Mouse (Mus musculus) forebrain, postnatal 0 days (tissue): ENCODE measurements around the gene Styxl1. TPM values are rescaled to one million over a fixed set of nuclear protein-coding genes. Genes with fewer than 3 reads are reported as not detected.

Experiments
- ATAC-seq: fragments of 200-750 bp; cut with Nextera tagmentation; 2 replicates; pipeline ENCODE4 v1.8.0; 2017; ENCODE audit warnings: mild to moderate bottlenecking, moderate library complexity
- DNase-seq: peaks from one replicate; pipeline ENCODE4 v3.0.0-alpha.2; 2015
- H3K27ac ChIP-seq: fragments of 300-500 bp; sonication (generic); 2 replicates; pipeline ENCODE4 v1.5.1; 2014; ENCODE audit warnings: low read depth, mild to moderate bottlenecking, antibody characterized with exemption, low read length, moderate library complexity, mixed read lengths
- H3K27me3 ChIP-seq: fragments of 300-500 bp; sonication (generic); 2 replicates; pipeline ENCODE4 v1.6.1; 2014; ENCODE audit warnings: mild to moderate bottlenecking, low read length, mixed read lengths; ENCODE audit not compliant: insufficient read depth
- H3K36me3 ChIP-seq: fragments of 300-500 bp; sonication (generic); 2 replicates; pipeline ENCODE4 v1.6.1; 2014; ENCODE audit warnings: mild to moderate bottlenecking, moderate library complexity; ENCODE audit not compliant: insufficient read depth
- H3K4me1 ChIP-seq: fragments of 300-500 bp; sonication (generic); 2 replicates; pipeline ENCODE4 v1.6.1; 2014; ENCODE audit warnings: antibody characterized with exemption; ENCODE audit not compliant: insufficient read depth
- H3K4me2 ChIP-seq: fragments of 300-500 bp; sonication (generic); 2 replicates; pipeline ENCODE4 v1.6.1; 2014; ENCODE audit warnings: low read depth, mild to moderate bottlenecking, moderate library complexity
- H3K4me3 ChIP-seq: fragments of 300-500 bp; sonication (generic); 2 replicates; pipeline ENCODE4 v1.5.1; 2014; ENCODE audit warnings: low read depth, low read length, mixed read lengths
- H3K9ac ChIP-seq: fragments of 300-500 bp; sonication (generic); 2 replicates; pipeline ENCODE4 v1.6.1; 2014; ENCODE audit warnings: mild to moderate bottlenecking
- H3K9me3 ChIP-seq: fragments of 300-500 bp; sonication (generic); 2 replicates; pipeline ENCODE4 v1.6.1; 2016; ENCODE audit warnings: low read length
- CTCF ChIP-seq: sonication (generic); IDR thresholded peaks from 2 replicates; pipeline ENCODE4 v1.5.1; 2016; ENCODE audit warnings: antibody characterized with exemption, control low read depth, low read depth
- WGBS: fragments of 180-500 bp; shearing (Covaris S2); extraction: QIAGEN DNeasy Blood & Tissue Kit; methylation state at CpG from one replicate; pipeline ENCODE4 v1.1.7; 2014; 5-methylcytosine and 5-hydroxymethylcytosine counted together
- polyA plus RNA-seq: library from polyadenylated mRNA; unstranded; fragments of >200 nt; fragmentation: Nextera tagmentation; extraction: Ambion mirVana; gene quantifications from 2 replicates; pipeline ENCODE4 v1.2.1, GENCODE M21; 2015
- total RNA-seq: library from RNA; depleted of rRNA; stranded (reverse); fragments of >200 nt; gene quantifications from 2 replicates; pipeline ENCODE4 v1.2.3, GENCODE M21; 2014

Styxl1 gene
- total and polyA plus RNA-seq, 2 experiments from 2014 or later: 0.29 to 1.0 TPM

DNA sequence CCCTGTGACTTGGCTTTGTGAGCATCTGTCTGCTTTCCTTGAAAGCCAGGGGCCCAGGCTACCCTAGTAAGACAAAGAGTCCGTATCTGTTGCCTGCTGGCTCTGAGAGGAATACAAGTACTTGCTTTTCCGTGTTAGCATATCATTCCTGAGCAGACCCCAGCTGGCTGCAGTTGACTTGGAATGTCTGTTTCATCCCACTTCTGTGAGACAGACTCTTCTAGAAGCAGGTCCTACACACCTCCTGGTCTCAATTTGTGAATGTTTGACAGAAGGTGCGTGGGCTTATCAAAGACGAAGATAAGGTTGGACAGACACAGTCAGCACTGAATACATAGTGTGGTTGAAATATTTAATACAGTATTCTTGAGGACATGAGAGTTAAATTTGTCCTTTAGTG, 65.4 kb downstream of the Styxl1 start:
- 77% methylated on average over 4 of the region's 4 CpGs for WGBS
- Histone ChIP-seq H3K4me3 (no peak overlapping the region), H3K27me3 (no peaks in the 10 kb centered on the region), H3K4me1 (no peaks in the 10 kb centered on the region), H3K9ac (no peak overlapping the region), H3K4me2 (no peak overlapping the region), H3K36me3 (peaks cover 17% of the 10 kb centered on the region), H3K9me3 (no peaks in the 10 kb centered on the region), H3K27ac (no peak overlapping the region)
- ATAC-seq: no peak
- DNase-seq: no peak
- no peak for TF ChIP-seq CTCF

DNA sequence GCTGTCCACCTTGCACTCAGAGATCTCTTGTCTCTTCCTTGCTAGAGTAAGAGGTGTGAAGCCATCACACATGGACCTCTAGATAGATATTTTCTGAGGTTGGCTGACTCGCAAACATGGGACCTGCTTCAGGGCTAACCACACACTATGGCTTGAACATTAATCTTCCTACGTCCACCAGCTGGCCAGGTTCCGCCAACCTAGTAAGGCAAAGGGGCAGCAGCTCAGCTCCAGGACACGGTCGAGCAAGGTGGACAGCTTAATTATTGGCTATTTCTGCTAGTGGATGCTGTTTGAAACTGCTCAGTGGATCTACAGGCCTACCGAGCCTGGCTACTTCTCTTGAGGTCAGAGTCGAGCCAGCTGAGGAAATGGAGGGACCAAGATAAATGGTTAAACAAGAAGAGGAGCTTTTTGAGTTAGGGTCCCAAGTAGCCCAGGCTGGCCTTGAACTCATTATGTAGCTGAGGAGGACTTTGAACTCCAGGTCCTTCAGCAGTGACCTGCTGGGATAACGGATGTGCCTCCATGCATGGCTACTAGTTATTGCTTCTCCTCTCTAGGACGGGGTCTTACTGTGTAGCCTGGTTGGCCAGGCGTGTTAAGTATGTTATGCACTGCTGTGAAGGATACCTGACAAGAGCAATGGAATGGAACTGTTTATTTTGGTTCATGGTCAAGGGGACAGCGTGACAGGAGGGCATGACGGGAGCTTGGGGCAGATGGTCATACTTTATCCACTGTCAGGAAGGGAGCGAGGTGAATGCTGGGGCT, 66.4 kb downstream of the Styxl1 start:
- 95% methylated on average over 13 of the region's 13 CpGs for WGBS
- H3K4me1 ChIP-seq: no peaks in the 10 kb centered on the region
- H3K9me3 ChIP-seq: no peaks in the 10 kb centered on the region
- ATAC-seq: no peak
- H3K4me3 ChIP-seq: no peak overlapping the region
- no peak overlapping the region for H3K27ac ChIP-seq
- no peak for TF ChIP-seq CTCF
- no peak overlapping the region for H3K9ac ChIP-seq
- H3K36me3 ChIP-seq: peaks cover 10% of the 10 kb centered on the region; the same call in 1 of the 2 replicates
- no peak overlapping the region for H3K4me2 ChIP-seq
- no peak for DNase-seq
- no peaks in the 10 kb centered on the region for H3K27me3 ChIP-seq

DNA sequence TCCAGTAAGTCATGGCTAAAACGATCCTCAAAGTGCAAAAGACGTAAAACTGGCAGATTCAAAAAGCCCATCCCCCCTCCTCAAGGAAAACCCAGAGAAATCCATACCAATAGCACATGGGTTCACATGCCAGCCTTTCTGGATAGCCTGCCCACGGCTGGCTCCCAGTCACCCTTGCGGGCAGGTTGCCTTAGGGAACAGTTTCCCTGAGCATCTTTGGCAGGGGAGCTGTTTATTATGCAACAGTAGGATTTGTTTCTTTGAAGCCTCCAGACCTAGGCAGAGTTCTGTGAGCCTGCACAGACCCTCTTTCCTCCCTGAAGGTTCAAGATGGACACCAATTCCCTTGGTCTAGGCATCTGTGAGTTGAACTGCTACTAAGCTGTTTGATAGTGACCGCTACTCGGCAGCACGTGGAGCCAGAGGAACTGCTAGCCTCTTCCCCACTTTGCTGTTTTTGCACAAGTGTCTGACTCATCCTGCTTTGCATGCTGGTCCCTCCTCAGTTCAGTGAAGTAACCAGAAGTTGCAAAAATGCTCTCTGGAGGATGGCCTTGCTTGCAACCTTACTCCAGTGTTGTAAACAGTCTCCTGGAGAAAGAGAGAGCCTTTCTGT, 67.5 kb downstream of the Styxl1 start:
- no peak for ATAC-seq
- H3K36me3 ChIP-seq: peaks cover 3% of the 10 kb centered on the region; the same call in 1 of the 2 replicates
- no peak overlapping the region for H3K27ac ChIP-seq
- no peak overlapping the region for H3K9ac ChIP-seq
- H3K4me1 ChIP-seq: no peaks in the 10 kb centered on the region
- no peak for TF ChIP-seq CTCF
- H3K9me3 ChIP-seq: no peaks in the 10 kb centered on the region
- no peaks in the 10 kb centered on the region for H3K27me3 ChIP-seq
- no peak overlapping the region for H3K4me2 ChIP-seq
- 85% methylated on average over 7 of the region's 7 CpGs for whole genome bisulfite sequencing
- no peak overlapping the region for H3K4me3 ChIP-seq
- no peak for DNase-seq

DNA sequence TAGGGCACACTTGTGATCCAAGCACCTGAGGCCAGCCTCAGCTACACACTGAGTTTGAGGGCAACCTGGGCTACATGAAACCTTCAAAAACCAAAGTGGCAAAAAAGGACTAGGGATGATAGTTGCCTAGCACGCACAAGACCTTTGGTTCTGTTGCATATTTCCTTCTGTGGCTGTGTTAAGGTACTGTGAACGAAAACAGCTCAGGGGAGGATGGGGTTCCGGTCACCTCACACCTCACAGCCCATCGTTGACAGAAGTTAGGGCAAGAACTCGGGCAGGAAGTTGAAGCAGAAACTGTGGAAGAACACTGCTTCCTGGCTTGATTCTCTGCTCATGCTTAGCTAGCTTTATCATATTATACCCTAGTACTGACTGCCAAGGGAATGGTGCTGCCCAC, 68.5 kb downstream of the Styxl1 start:
- no peaks in the 10 kb centered on the region for H3K9me3 ChIP-seq
- ATAC-seq (no peak), DNase-seq (no peak)
- H3K4me1 ChIP-seq: no peaks in the 10 kb centered on the region
- no peak overlapping the region for H3K4me2 ChIP-seq
- H3K27ac ChIP-seq: no peak overlapping the region
- H3K36me3 ChIP-seq: 0 out of 2 replicates have a peak, but pooled peaks cover 3% of the 10 kb centered on the region
- H3K27me3 ChIP-seq: no peaks in the 10 kb centered on the region
- TF ChIP-seq CTCF: no peak
- 97% methylated on average over 5 of the region's 5 CpGs for WGBS
- H3K4me3 ChIP-seq: no peak overlapping the region
- H3K9ac ChIP-seq: no peak overlapping the region

DNA sequence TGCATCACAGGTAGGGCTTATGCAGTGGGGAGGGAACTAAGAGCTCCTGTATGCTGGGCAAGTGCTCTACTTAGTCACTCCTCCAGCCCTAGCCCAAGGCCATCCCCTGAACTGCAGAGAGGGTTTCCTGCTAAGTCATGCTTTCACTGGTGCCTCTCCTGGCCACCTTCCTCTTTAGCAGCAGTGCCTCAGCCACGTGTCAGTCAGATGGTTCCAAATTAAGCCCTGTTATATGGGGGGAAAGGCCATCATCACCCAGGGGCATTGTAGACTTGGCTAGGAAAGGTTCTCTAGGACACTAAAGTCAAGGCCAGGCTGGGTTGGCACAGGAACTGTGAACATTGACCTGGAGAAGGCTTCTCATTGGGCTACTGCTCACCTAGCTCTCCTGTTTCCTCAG, 70.3 kb downstream of the Styxl1 start:
- DNase-seq: no peak
- H3K27ac ChIP-seq: no peak overlapping the region
- H3K4me3 ChIP-seq: no peak overlapping the region
- no peak for TF ChIP-seq CTCF
- H3K4me1 ChIP-seq: no peaks in the 10 kb centered on the region
- H3K36me3 ChIP-seq: 0 out of 2 replicates have a peak, but pooled peaks cover 3% of the 10 kb centered on the region
- no peak for ATAC-seq
- H3K4me2 ChIP-seq: no peak overlapping the region
- no peak overlapping the region for H3K9ac ChIP-seq
- no peaks in the 10 kb centered on the region for H3K27me3 ChIP-seq
- WGBS: 64% methylated on average over 1 of the region's 1 CpGs
- no peaks in the 10 kb centered on the region for H3K9me3 ChIP-seq

DNA sequence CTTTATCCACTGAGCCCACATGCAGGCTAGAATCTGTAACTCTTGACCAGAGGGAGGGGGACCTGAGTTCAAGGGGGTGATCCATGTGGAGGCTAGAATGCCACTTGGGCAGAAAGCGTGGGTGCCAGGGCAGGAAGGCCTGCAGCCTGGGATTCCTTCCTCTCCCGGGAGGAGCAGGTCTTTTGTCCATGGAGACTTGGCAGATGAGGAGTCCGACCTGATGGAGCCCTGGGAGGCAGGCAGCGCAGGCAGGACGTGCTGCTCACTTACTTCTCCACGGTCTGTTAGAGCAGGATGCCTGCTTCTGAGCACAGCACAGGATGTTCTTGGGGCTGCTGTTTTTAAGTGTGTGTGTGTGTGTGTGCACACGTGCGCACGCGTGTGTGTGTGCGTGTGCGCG, 71.1 kb downstream of the Styxl1 start:
- WGBS: 90% methylated on average over 13 of the region's 13 CpGs
- no peaks in the 10 kb centered on the region for H3K27me3 ChIP-seq
- H3K4me2 ChIP-seq: no peak overlapping the region
- H3K27ac ChIP-seq: no peak overlapping the region
- H3K9me3 ChIP-seq: no peaks in the 10 kb centered on the region
- H3K4me1 ChIP-seq: no peaks in the 10 kb centered on the region
- no peak for DNase-seq
- H3K36me3 ChIP-seq: peaks cover 5% of the 10 kb centered on the region; the same call in 1 of the 2 replicates
- no peak for ATAC-seq
- H3K4me3 ChIP-seq: no peak overlapping the region
- H3K9ac ChIP-seq: no peak overlapping the region
- TF ChIP-seq CTCF: no peak

DNA sequence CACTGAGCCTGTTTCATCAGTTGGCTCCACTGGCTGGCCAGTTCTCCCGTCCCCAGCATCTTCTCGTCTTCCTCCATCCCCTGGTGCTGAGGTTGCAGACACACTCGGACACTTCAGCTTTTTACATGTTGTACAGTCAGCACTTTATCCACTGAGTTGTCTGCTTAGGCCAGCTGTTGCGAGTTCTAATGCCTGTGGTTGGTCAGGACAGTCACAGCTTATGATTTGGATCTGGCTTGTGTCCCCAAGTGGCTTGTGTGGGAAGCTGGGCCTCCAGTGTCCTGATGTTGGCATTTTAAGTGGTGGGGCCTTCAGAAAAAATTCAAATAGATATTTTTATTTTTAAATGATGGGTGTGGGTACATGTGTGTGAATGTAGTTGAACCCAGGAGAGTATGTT, 72.8 kb downstream of the Styxl1 start:
- Histone ChIP-seq H3K4me2 (no peak overlapping the region), H3K36me3 (peaks cover 12% of the 10 kb centered on the region; the same call in 1 of the 2 replicates), H3K4me3 (no peak overlapping the region), H3K4me1 (no peaks in the 10 kb centered on the region), H3K27me3 (no peaks in the 10 kb centered on the region), H3K27ac (no peak overlapping the region), H3K9me3 (no peaks in the 10 kb centered on the region), H3K9ac (no peak overlapping the region)
- no peak for ATAC-seq
- no peak for DNase-seq
- no peak for TF ChIP-seq CTCF
- WGBS: 91% methylated on average over 4 of the region's 4 CpGs
